Mouse (Mus musculus): ENCODE results near the gene Mtf1. TPM values are rescaled to one million over a fixed set of nuclear protein-coding genes. Genes with fewer than 3 reads are reported as not detected.
A peak's percentile ranks its signal among the peaks of the same experiment; 100 is the strongest.

The Mtf1 gene
- total and polyA plus RNA-seq, 3 experiments: 17.8 to 37.8 (median 28.9) TPM

GRCm38 (mm10) chr4:124850261-124850913 lies 48.5 kb downstream of the Mtf1 start, which contains the start of gene Yrdc (continued):
- 0 out of 2 replicates have a peak, but pooled peaks have one; percentile 24 for TF ChIP-seq TBP (IDR thresholded peaks at IDR 0.05; ENCODE audit: low read depth, low read length)
- no peak for TF ChIP-seq JUND (IDR thresholded peaks at IDR 0.05; ENCODE audit: low read depth, low read length)
- TF ChIP-seq POLR2A (IDR thresholded peaks at IDR 0.05; ENCODE audit: control insufficient read depth in 1 of 2, insufficient read depth in 1 of 2, low read depth in 1 of 2, low read length in 2 of 2, poor library complexity in 1 of 2): peak; percentile 77 to 83; a peak in 2 of 4 replicates
- TF ChIP-seq USF2 (IDR thresholded peaks at IDR 0.05; ENCODE audit: borderline replicate concordance in 1 of 2, insufficient read depth in 1 of 2, low read depth in 1 of 2, low read length in 2 of 2): no peak
- TF ChIP-seq POLR2AphosphoS5 (IDR thresholded peaks at IDR 0.05; ENCODE audit: borderline replicate concordance, low read depth, low read length): no peak
- peak in 1 of 3 experiments; percentile 53; a peak in 3 of 6 replicates for TF ChIP-seq CTCF (IDR thresholded peaks at IDR 0.05 in 2 of 3, conservative IDR thresholded peaks at IDR 0.05 in 1 of 3; ENCODE audit: control insufficient read depth in 1 of 3, insufficient read depth in 1 of 3, low read depth in 2 of 3, low read length in 3 of 3, poor library complexity in 1 of 3, severe bottlenecking in 1 of 3)
- TF ChIP-seq RCOR1 (IDR thresholded peaks at IDR 0.05; ENCODE audit: low read depth, low read length): no peak
- 0 out of 2 replicates have a peak, but pooled peaks have one; percentile 33 for TF ChIP-seq TCF12 (IDR thresholded peaks at IDR 0.05; ENCODE audit: low read depth, low read length)
- no peak for TF ChIP-seq ZKSCAN1 (IDR thresholded peaks at IDR 0.05; ENCODE audit: low read depth, low read length)
- peak; percentile 91 for TF ChIP-seq HCFC1 (IDR thresholded peaks at IDR 0.05; ENCODE audit: low read depth, low read length)
- TF ChIP-seq MEF2A (IDR thresholded peaks at IDR 0.05; ENCODE audit: extremely low read depth, insufficient replicate concordance, low read depth, low read length, poor library complexity, severe bottlenecking): no peak
- no peak for TF ChIP-seq RAD21 (IDR thresholded peaks at IDR 0.05; ENCODE audit: low read depth, low read length)

- Histone ChIP-seq H3K36me3 (ENCODE audit: control insufficient read depth in 1 of 2, insufficient read depth in 2 of 2, low read length in 2 of 2) (peaks cover 17 to 18% of the 10 kb centered on the region in 2 experiments; a peak in 3 of 4 replicates), H3K4me1 (ENCODE audit: control insufficient read depth in 1 of 2, insufficient read depth in 2 of 2, low read length in 2 of 2) (peaks cover 0 to 16% of the 10 kb centered on the region in 2 experiments; a peak in 3 of 4 replicates)
Measured at GRCm38 (mm10) chr4:124850933-124851658, 49.2 kb downstream of the Mtf1 start, which contains the start of gene 1110065P20Rik. Gene 1110065P20Rik, minus strand, starts transcription at chr4:124851196.

More at GRCm38 (mm10) chr4:124850933-124851658, 49.2 kb downstream of the Mtf1 start, which contains the start of gene 1110065P20Rik:
- peak; percentile 87 for DNase-seq (ENCODE audit: low read depth, low spot score)
- H3K27me3 ChIP-seq (ENCODE audit: control insufficient read depth in 1 of 2, insufficient read depth in 2 of 2, low read length in 2 of 2): no peaks in the 10 kb centered on the region
- peak within 1 kb of the TSS; percentile 99 for H3K9ac ChIP-seq (ENCODE audit: control insufficient read depth, low read depth, low read length, poor library complexity, severe bottlenecking)
- no peaks in the 10 kb centered on the region for H3K9me3 ChIP-seq (replicated peaks; ENCODE audit: insufficient read depth, low read length)
- H3K4me3 ChIP-seq (ENCODE audit: control insufficient read depth in 1 of 2, insufficient read depth in 1 of 2, low read depth in 2 of 2, low read length in 2 of 2): peak within 1 kb of the TSS; percentile 92 to 98
- peak within 1 kb of the TSS; percentile 78 for H3K27ac ChIP-seq (ENCODE audit: control insufficient read depth, low read depth, low read length)
- H3K79me2 ChIP-seq (ENCODE audit: control insufficient read depth, insufficient read depth, low read length, poor library complexity): peaks cover 42% of the 10 kb centered on the region
- no peak for TF ChIP-seq MAFK (IDR thresholded peaks at IDR 0.05; ENCODE audit: borderline replicate concordance, low read depth, low read length)
- TF ChIP-seq MAX (IDR thresholded peaks at IDR 0.05; ENCODE audit: low read length): peak; percentile 55; the same call in 1 of the 2 replicates
- peak; percentile 64 for TF ChIP-seq SIN3A (IDR thresholded peaks at IDR 0.05; ENCODE audit: low read length)
- TF ChIP-seq BHLHE40 (IDR thresholded peaks at IDR 0.05; ENCODE audit: borderline replicate concordance, low read depth, low read length): peak; percentile 75; the same call in 1 of the 2 replicates
- peak; percentile 48; the same call in 1 of the 2 replicates for TF ChIP-seq ELF1 (IDR thresholded peaks at IDR 0.05; ENCODE audit: low read depth, low read length)
- peak; percentile 48 for TF ChIP-seq NELFE (IDR thresholded peaks at IDR 0.05; ENCODE audit: low read depth, low read length)
- peak; percentile 47; the same call in 1 of the 2 replicates for TF ChIP-seq MYC (IDR thresholded peaks at IDR 0.05; ENCODE audit: low read depth, low read length)
- no peak for TF ChIP-seq CHD2 (IDR thresholded peaks at IDR 0.05; ENCODE audit: low read length)
- peak; percentile 3 to 62; a peak in 1 of 4 replicates for TF ChIP-seq POLR2A (IDR thresholded peaks at IDR 0.05; ENCODE audit: control insufficient read depth in 1 of 2, insufficient read depth in 1 of 2, low read depth in 1 of 2, low read length in 2 of 2, poor library complexity in 1 of 2)
- no peak for TF ChIP-seq ZC3H11A (IDR thresholded peaks at IDR 0.05; ENCODE audit: low read depth, low read length)
- peak; percentile 90 for TF ChIP-seq MXI1 (IDR thresholded peaks at IDR 0.05; ENCODE audit: low read depth, low read length)

Measured in MEL (cell line).